Mouse (Mus musculus): Measurements from ENCODE around the gene Klrb1f.

- TF ChIP-seq CTCF (IDR thresholded peaks at IDR 0.05; ENCODE audit: low read depth) (no peak), EP300 (IDR thresholded peaks at IDR 0.05; ENCODE audit: low read depth) (no peak)
Measured at GRCm38 (mm10) chr6:129097929-129098328, 52.2 kb downstream of the Klrb1f start.

Measured in liver, embryonic 14.5 days (tissue).